Mouse (Mus musculus): ENCODE results near the gene Pet2.

Pet2 gene

DNA sequence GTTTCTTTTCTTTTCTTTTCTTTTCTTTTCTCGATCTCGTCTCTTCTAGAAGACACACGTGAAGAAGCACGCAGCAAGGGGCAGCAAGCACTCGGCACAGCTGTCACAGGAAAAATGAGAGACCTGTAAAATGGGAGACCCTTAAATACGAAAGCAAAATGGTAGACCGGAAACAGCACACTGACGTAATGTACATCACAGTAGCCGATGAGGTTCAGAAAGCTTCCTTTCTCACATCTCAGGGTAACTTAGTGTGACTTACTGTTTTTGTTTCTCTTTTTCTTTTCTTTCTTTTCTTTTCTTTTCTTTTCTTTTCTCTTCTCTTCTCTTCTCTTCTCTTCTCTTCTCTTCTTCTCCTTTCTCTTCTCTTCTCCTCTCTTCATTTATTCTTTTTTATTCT is at the start of gene Pet2:
Pet2 (minus strand) TSS at position 101 of the 400 bp plus-strand sequence.
- in situ Hi-C loops (cut with MboI, MseI), result no loop called here
